Mouse (Mus musculus): ENCODE measurements around the gene Zdhhc6.

Zdhhc6 gene

GRCm38 (mm10) chr19:55300525-55300924 lies 15.3 kb downstream of the Zdhhc6 start:
- no peak for DNase-seq (ENCODE audit: low spot score in 2 of 2)

- no peak for DNase-seq (ENCODE audit: low spot score in 2 of 2)
These were observed 16.5 kb downstream of the Zdhhc6 start for GRCm38 (mm10) chr19:55299378-55299777.

- DNase-seq (ENCODE audit: low spot score in 2 of 2) = no peak
These were observed 17.9 kb downstream of the Zdhhc6 start for GRCm38 (mm10) chr19:55297961-55298360.

GRCm38 (mm10) chr19:55297489-55297888 lies 18.3 kb downstream of the Zdhhc6 start:
- no peak for DNase-seq (ENCODE audit: low spot score in 2 of 2)

- DNase-seq (ENCODE audit: low spot score in 2 of 2) = no peak
These were observed 19.5 kb downstream of the Zdhhc6 start for GRCm38 (mm10) chr19:55296301-55296700.

GRCm38 (mm10) chr19:55295556-55295955 lies 20.3 kb downstream of the Zdhhc6 start:
- DNase-seq (ENCODE audit: low spot score in 2 of 2) = no peak

- no peak for DNase-seq (ENCODE audit: low spot score in 2 of 2)
These were observed 20.8 kb downstream of the Zdhhc6 start for GRCm38 (mm10) chr19:55295075-55295474.

- DNase-seq (ENCODE audit: low spot score in 2 of 2) = no peak
These were observed 22.7 kb downstream of the Zdhhc6 start for GRCm38 (mm10) chr19:55293175-55293574.

- DNase-seq (ENCODE audit: low spot score in 2 of 2) = no peak
These were observed 23.5 kb downstream of the Zdhhc6 start for GRCm38 (mm10) chr19:55292210-55292850.

GRCm38 (mm10) chr19:55290621-55291270 lies 25.1 kb downstream of the Zdhhc6 start:
- no peak for DNase-seq (ENCODE audit: low spot score in 2 of 2)

GRCm38 (mm10) chr19:55288974-55289373 lies 26.9 kb downstream of the Zdhhc6 start:
- DNase-seq (ENCODE audit: low spot score in 2 of 2) = no peak

- DNase-seq (ENCODE audit: low spot score in 2 of 2) = no peak
These were observed 29.8 kb downstream of the Zdhhc6 start for GRCm38 (mm10) chr19:55286034-55286433.

- peak in 1 of 2 experiments; percentile 65 for DNase-seq (ENCODE audit: low spot score in 2 of 2)
These were observed 31.7 kb downstream of the Zdhhc6 start for GRCm38 (mm10) chr19:55284093-55284492.

GRCm38 (mm10) chr19:55276770-55277169 lies 39.1 kb downstream of the Zdhhc6 start:
- no peak for DNase-seq (ENCODE audit: low spot score in 2 of 2)

- DNase-seq (ENCODE audit: low spot score in 2 of 2) = no peak
These were observed 39.7 kb downstream of the Zdhhc6 start for GRCm38 (mm10) chr19:55276100-55276499.

- DNase-seq (ENCODE audit: low spot score in 2 of 2) = no peak
These were observed 42.5 kb downstream of the Zdhhc6 start for GRCm38 (mm10) chr19:55273340-55273739.

GRCm38 (mm10) chr19:55271448-55271847 lies 44.4 kb downstream of the Zdhhc6 start:
- DNase-seq (ENCODE audit: low spot score in 2 of 2) = no peak

GRCm38 (mm10) chr19:55269051-55269450 lies 46.8 kb downstream of the Zdhhc6 start:
- DNase-seq (ENCODE audit: low spot score in 2 of 2) = no peak

- DNase-seq (ENCODE audit: low spot score in 2 of 2) = no peak
These were observed 47.7 kb downstream of the Zdhhc6 start for GRCm38 (mm10) chr19:55268150-55268549.

GRCm38 (mm10) chr19:55266786-55267185 lies 49.0 kb downstream of the Zdhhc6 start:
- DNase-seq (ENCODE audit: low spot score in 2 of 2) = no peak

- no peak for DNase-seq (ENCODE audit: low spot score in 2 of 2)
These were observed 50.6 kb downstream of the Zdhhc6 start for GRCm38 (mm10) chr19:55265269-55265668.

- no peak for DNase-seq (ENCODE audit: low spot score in 2 of 2)
These were observed 55.2 kb downstream of the Zdhhc6 start for GRCm38 (mm10) chr19:55260389-55261184.

- DNase-seq (ENCODE audit: low spot score in 2 of 2) = no peak
These were observed 57.3 kb downstream of the Zdhhc6 start for GRCm38 (mm10) chr19:55258514-55258913.
